Mouse (Mus musculus) limb, embryonic 14.5 days (tissue): ENCODE measurements around the gene Gpc5. TPM values are rescaled to one million over a fixed set of nuclear protein-coding genes. Genes with fewer than 3 reads are reported as not detected.

Experiments used
- ATAC-seq: fragments of 200-750 bp; cut with Nextera tagmentation; 2 replicates; pipeline ENCODE4 v1.8.0; 2017; ENCODE audit warnings: low read depth, moderate number of reproducible peaks, moderate TSS enrichment; ENCODE audit not compliant: low FRiP score
- DNase-seq: peaks from one replicate; pipeline ENCODE4 v3.0.0-alpha.2; 2015; ENCODE audit warnings: low spot score
- H3K27ac ChIP-seq: fragments of 300-500 bp; sonication (generic); replicated peaks from 2 replicates; pipeline ENCODE4 v1.5.1; 2014; ENCODE audit warnings: low read depth, mild to moderate bottlenecking, low read length, moderate library complexity, mixed read lengths
- H3K27me3 ChIP-seq: fragments of 300-500 bp; sonication (generic); 2 replicates; pipeline ENCODE4 v1.6.1; 2014; ENCODE audit warnings: low read length, mixed read lengths; ENCODE audit not compliant: control insufficient read depth, insufficient read depth
- H3K36me3 ChIP-seq: fragments of 300-500 bp; sonication (generic); 2 replicates; pipeline ENCODE4 v1.6.1; 2014; ENCODE audit warnings: mild to moderate bottlenecking, low read length, moderate library complexity, mixed read lengths; ENCODE audit not compliant: control insufficient read depth, insufficient read depth
- H3K4me1 ChIP-seq: fragments of 300-500 bp; sonication (generic); 2 replicates; pipeline ENCODE4 v1.6.1; 2014; ENCODE audit warnings: antibody characterized with exemption, low read length, mixed read lengths; ENCODE audit not compliant: control insufficient read depth, insufficient read depth
- H3K4me2 ChIP-seq: fragments of 300-500 bp; sonication (generic); replicated peaks from 2 replicates; pipeline ENCODE4 v1.6.1; 2014; ENCODE audit warnings: low read depth, mild to moderate bottlenecking, low read length, moderate library complexity; ENCODE audit not compliant: severe bottlenecking
- H3K4me3 ChIP-seq: fragments of 300-500 bp; sonication (generic); replicated peaks from 2 replicates; pipeline ENCODE4 v1.5.1; 2014; ENCODE audit warnings: low read length
- H3K9ac ChIP-seq: fragments of 300-500 bp; sonication (generic); 2 replicates; pipeline ENCODE4 v1.6.1; 2014; ENCODE audit warnings: mild to moderate bottlenecking, low read depth, low read length, moderate library complexity; ENCODE audit not compliant: severe bottlenecking
- H3K9me3 ChIP-seq: fragments of 300-500 bp; sonication (generic); 2 replicates; pipeline ENCODE4 v1.6.1; 2016; ENCODE audit warnings: low read length; ENCODE audit not compliant: control insufficient read depth
- POLR2A ChIP-seq: fragments of 200-500 bp; IDR thresholded peaks from 2 replicates; pipeline ENCODE4 v1.8.0; 2012; ENCODE audit warnings: inconsistent platforms, mild to moderate bottlenecking, moderate library complexity, borderline replicate concordance; ENCODE audit not compliant: insufficient read depth, insufficient read length; ENCODE audit errors: extremely low read depth
- WGBS: fragments of 180-500 bp; shearing (Covaris S2); extraction: QIAGEN DNeasy Blood & Tissue Kit; methylation state at CpG from one replicate; pipeline ENCODE4 v1.1.7; 2014; 5-methylcytosine and 5-hydroxymethylcytosine counted together
- polyA plus RNA-seq, 2 experiments: library from polyadenylated mRNA; depleted of rRNA in 1 of 2; stranded (reverse) in 1 of 2; unstranded in 1 of 2; fragments of >200 nt; fragmentation: Nextera tagmentation in 1 of 2; extraction: Ambion mirVana in 1 of 2; gene quantifications; 2 replicates each; pipeline versions ENCODE4 v1.2.1 to v1.2.3; 2012 to 2014

Gene Gpc5
- polyA plus RNA-seq, 2 experiments = 0.78 to 1.4 TPM

DNA sequence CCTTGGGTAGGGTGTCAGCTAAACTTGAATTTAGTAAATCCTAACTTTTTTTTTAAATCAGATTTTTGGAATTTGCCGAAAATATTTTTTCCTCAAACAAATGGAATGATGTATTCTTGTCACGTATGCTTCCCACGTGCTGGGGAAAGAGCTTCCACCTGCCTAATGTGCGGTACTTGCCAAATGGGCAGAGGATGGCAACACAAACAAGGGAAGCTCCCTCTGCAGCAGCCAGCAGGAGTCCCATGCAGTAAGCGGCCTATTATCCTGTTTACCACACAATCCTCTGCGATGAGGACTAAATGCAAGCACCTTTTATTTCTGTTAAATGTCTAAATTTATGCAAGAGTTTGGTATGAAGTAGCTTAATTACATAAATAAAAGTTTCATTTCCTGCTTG is 178.4 kb downstream of the Gpc5 start:
- H3K9ac ChIP-seq = no peak overlapping the region
- no peak overlapping the region for H3K27ac ChIP-seq
- WGBS = 84% methylated on average over 6 of the region's 6 CpGs
- no peak overlapping the region for H3K4me2 ChIP-seq
- TF ChIP-seq POLR2A = no peak
- no peaks in the 10 kb centered on the region for H3K9me3 ChIP-seq
- H3K36me3 ChIP-seq = no peaks in the 10 kb centered on the region
- H3K4me1 ChIP-seq = no peaks in the 10 kb centered on the region
- H3K27me3 ChIP-seq = no peaks in the 10 kb centered on the region
- H3K4me3 ChIP-seq = no peak overlapping the region
- no peak for DNase-seq
- no peak for ATAC-seq

DNA sequence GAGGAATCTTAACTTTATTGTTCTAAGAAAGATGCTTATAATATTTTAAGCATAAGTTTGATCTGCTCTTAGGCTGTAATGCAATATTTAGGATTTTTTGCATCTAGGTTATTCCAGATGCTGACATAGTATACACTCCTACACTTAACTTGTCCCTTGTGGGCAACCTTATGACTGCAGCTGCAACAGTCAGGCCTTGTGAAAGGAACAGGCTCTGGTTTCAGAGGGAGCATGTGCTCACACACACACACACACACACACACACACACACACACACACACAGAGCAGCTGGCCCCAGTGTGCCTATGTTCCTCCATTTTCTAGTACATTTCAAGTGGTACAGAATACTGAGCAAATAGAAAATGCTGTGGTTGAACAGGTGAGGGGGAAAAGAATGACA is 190.8 kb downstream of the Gpc5 start:
- H3K27ac ChIP-seq = no peak overlapping the region
- peak; percentile 85 for ATAC-seq
- H3K9ac ChIP-seq = no peak overlapping the region
- H3K4me1 ChIP-seq = no peaks in the 10 kb centered on the region
- DNase-seq = no peak
- no peaks in the 10 kb centered on the region for H3K9me3 ChIP-seq
- TF ChIP-seq POLR2A = no peak
- H3K36me3 ChIP-seq = no peaks in the 10 kb centered on the region
- no peak overlapping the region for H3K4me3 ChIP-seq
- no peaks in the 10 kb centered on the region for H3K27me3 ChIP-seq
- no peak overlapping the region for H3K4me2 ChIP-seq

DNA sequence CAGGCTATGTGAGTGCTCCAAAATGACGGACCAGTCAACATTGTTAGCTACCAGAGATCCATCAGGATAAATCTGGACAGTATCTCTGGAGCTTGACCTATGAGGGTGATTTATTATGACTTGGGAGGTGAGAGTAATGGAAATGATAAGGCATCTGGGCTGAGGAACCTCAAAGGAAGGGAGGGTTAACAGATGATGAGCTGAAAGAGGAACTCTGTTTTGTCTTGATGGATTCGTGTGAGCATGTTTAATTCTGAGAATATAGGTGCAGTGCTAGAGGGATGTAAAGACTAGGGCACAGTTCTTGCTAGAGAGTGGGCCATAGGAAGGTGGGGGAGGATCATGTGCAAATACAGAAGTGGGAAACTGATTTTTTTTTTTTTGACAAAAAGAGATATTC is 232.2 kb downstream of the Gpc5 start:
- ATAC-seq = no peak
- H3K9me3 ChIP-seq = no peaks in the 10 kb centered on the region

DNA sequence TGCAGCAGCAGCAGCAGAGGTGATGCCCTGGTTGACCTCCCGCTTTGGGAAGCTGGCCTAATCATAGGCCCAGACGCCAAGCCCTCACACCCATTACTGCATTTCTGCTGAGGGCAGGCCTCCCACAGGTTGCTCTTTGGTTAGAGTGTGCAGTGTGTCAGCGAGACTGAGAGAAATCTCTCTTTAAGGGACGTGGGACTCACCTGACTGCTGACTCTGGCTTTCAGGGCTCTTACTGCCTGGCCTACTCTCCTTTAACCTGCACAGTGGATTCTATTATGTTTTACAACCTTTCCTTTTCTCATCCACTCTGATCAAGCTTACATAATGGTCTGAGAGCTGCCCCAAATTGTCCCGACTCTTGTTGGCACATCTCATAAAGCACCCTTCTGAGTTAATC is 234.4 kb downstream of the Gpc5 start:
- no peak for TF ChIP-seq POLR2A
- H3K9me3 ChIP-seq = no peaks in the 10 kb centered on the region
- WGBS = 63% methylated on average over 5 of the region's 5 CpGs
- no peak overlapping the region for H3K4me3 ChIP-seq
- DNase-seq (no peak), ATAC-seq (no peak)
- H3K36me3 ChIP-seq = no peaks in the 10 kb centered on the region
- H3K4me1 ChIP-seq = no peaks in the 10 kb centered on the region
- no peak overlapping the region for H3K4me2 ChIP-seq
- no peak overlapping the region for H3K27ac ChIP-seq
- no peaks in the 10 kb centered on the region for H3K27me3 ChIP-seq
- H3K9ac ChIP-seq = no peak overlapping the region

More for the DNA sequence above, 232.2 kb downstream of the Gpc5 start:
- Histone ChIP-seq H3K36me3 (no peaks in the 10 kb centered on the region), H3K4me2 (no peak overlapping the region), H3K27me3 (no peaks in the 10 kb centered on the region), H3K9ac (no peak overlapping the region), H3K27ac (no peak overlapping the region), H3K4me1 (no peaks in the 10 kb centered on the region), H3K4me3 (no peak overlapping the region)
- TF ChIP-seq POLR2A = no peak
- no peak for DNase-seq
- WGBS = 69% methylated on average over 2 of the region's 2 CpGs

DNA sequence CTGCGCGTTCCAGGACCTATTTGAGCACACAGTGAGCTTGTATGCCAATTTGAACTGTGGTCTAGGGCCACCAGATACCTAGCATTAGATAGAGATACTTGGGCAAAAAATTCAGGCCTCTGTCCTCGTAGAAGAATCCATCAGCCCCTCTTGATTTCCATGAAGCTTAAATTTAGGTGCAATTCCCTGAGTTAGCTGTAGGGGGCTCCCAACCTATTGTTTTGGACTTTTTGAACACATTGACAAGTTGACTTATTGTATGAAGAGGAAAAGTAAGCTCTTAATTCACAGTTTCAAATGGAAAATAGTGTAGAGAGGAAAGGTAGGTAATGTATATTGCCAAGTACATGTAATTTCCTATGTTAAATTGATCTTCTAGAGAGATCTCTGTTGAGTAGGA is 247.1 kb downstream of the Gpc5 start:
- TF ChIP-seq POLR2A = no peak
- Histone ChIP-seq H3K27ac (no peak overlapping the region), H3K36me3 (no peaks in the 10 kb centered on the region), H3K4me2 (no peak overlapping the region), H3K27me3 (no peaks in the 10 kb centered on the region), H3K4me3 (no peak overlapping the region), H3K9ac (no peak overlapping the region), H3K4me1 (peaks cover 13% of the 10 kb centered on the region), H3K9me3 (no peaks in the 10 kb centered on the region)
- 75% methylated on average over 3 of the region's 3 CpGs for WGBS
- DNase-seq = no peak
- no peak for ATAC-seq

DNA sequence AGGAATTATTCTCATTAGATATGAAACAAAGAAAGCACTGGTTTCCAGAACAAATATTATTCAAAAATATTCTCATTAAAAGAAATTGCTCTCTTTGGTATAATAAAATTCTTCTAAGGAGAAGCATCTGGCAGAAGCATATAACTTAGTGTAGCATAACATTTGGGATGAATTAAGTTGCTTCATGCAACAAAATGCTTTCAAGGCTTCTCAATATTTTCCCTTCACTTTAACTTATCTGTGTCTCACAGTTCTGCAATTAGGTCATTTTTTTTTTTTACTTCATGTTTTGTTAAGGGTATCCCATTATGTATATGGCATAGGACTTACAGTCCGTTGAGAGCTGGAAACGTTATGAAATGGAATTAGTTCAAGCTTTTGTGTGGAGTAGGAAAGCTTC is 250.6 kb downstream of the Gpc5 start:
- H3K4me2 ChIP-seq = no peak overlapping the region
- H3K4me3 ChIP-seq = no peak overlapping the region
- ATAC-seq (peak; percentile 60), DNase-seq (peak; percentile 35)
- no peaks in the 10 kb centered on the region for H3K36me3 ChIP-seq
- no peak overlapping the region for H3K27ac ChIP-seq
- H3K4me1 ChIP-seq = peaks cover 13% of the 10 kb centered on the region
- no peak overlapping the region for H3K9ac ChIP-seq
- H3K27me3 ChIP-seq = no peaks in the 10 kb centered on the region
- TF ChIP-seq POLR2A = no peak
- WGBS = 36% methylated on average over 2 of the region's 2 CpGs
- no peaks in the 10 kb centered on the region for H3K9me3 ChIP-seq
